Mouse (Mus musculus) heart, embryonic 12.5 days (tissue): ENCODE measurements around the gene Tent5b. TPM values are rescaled to one million over a fixed set of nuclear protein-coding genes. Genes with fewer than 3 reads are reported as not detected.

Source experiments
- ATAC-seq: fragments of 200-750 bp; cut with Nextera tagmentation; 2 replicates; pipeline ENCODE4 v1.8.0; 2017; ENCODE audit warnings: moderate TSS enrichment, moderate library complexity; ENCODE audit not compliant: insufficient number of reproducible peaks, low FRiP score
- H3K27ac ChIP-seq: fragments of 300-500 bp; sonication (generic); 2 replicates; pipeline ENCODE4 v1.5.1; 2016; ENCODE audit warnings: mild to moderate bottlenecking, moderate library complexity; ENCODE audit not compliant: poor library complexity, severe bottlenecking
- H3K27me3 ChIP-seq: fragments of 300-500 bp; sonication (generic); replicated peaks from 2 replicates; pipeline ENCODE4 v1.6.1; 2016; ENCODE audit warnings: mild to moderate bottlenecking, moderate library complexity
- H3K36me3 ChIP-seq: fragments of 300-500 bp; sonication (generic); 2 replicates; pipeline ENCODE4 v1.6.1; 2016; ENCODE audit warnings: mild to moderate bottlenecking, moderate library complexity
- H3K4me1 ChIP-seq: fragments of 300-500 bp; sonication (generic); replicated peaks from 2 replicates; pipeline ENCODE4 v1.6.1; 2016; ENCODE audit warnings: mild to moderate bottlenecking
- H3K4me2 ChIP-seq: fragments of 300-500 bp; sonication (generic); 2 replicates; pipeline ENCODE4 v1.6.1; 2016; ENCODE audit warnings: mild to moderate bottlenecking, moderate library complexity
- H3K4me3 ChIP-seq: fragments of 300-500 bp; sonication (generic); 2 replicates; pipeline ENCODE4 v1.5.1; 2016; ENCODE audit warnings: mild to moderate bottlenecking
- H3K9ac ChIP-seq: fragments of 300-500 bp; sonication (generic); 2 replicates; pipeline ENCODE4 v1.6.1; 2016; ENCODE audit warnings: mild to moderate bottlenecking, moderate library complexity
- H3K9me3 ChIP-seq: fragments of 300-500 bp; sonication (generic); replicated peaks from 2 replicates; pipeline ENCODE4 v1.6.1; 2016; ENCODE audit warnings: mild to moderate bottlenecking, moderate library complexity
- WGBS: fragments of 180-500 bp; shearing (Covaris S2); methylation state at CpG from one replicate; pipeline ENCODE4 v1.1.7; 2016; 5-methylcytosine and 5-hydroxymethylcytosine counted together
- polyA plus RNA-seq: library from polyadenylated mRNA; unstranded; fragments of >200 nt; fragmentation: Nextera tagmentation; extraction: Ambion mirVana; gene quantifications from 2 replicates; pipeline ENCODE4 v1.2.1, GENCODE M21; 2016

Tent5b gene
- polyA plus RNA-seq, 1 experiment from 2014 or later = 0.88 TPM

DNA sequence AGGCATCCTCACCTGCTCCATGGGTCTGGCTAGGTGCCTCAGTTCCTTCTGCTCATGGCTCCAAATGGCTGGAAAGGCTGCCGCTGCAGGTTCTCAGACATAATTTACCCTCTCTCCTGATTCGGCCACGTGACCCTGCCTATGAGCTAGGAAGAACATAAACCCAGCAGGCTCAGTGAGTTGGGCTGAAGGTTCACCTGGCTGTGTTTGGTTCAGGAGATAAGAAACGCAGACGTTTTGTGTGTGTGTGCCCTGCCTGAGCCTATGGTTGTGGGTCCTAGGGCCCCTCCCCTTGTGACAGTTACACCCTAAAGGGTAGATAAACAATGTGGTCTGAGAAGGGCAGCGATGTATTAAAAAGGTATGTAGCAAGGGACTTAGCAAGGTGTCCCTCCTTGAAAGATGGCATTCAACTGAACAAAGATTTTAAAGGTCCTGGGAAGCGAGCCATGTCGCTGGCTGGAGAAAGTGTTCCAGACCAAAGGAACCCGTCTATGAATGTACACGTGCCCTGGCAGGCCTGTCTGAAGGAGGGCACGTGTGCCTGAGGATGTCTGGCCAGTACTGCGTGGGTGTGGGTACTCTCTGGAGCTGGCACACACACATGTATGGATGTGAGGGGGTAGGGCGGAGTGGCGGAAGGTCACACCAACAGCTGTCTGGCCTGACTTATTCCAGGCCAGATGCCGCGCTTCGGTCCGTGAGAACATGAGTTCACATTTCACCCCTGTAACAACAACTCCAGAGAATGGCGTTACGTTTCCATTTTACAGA is 8.9 kb downstream of the Tent5b start:
- H3K36me3 ChIP-seq = no peaks in the 10 kb centered on the region
- no peak for ATAC-seq
- no peak overlapping the region for H3K27ac ChIP-seq
- no peaks in the 10 kb centered on the region for H3K9me3 ChIP-seq
- H3K27me3 ChIP-seq = peaks cover 14% of the 10 kb centered on the region; the same call in 1 of the 2 replicates
- H3K4me1 ChIP-seq = peaks cover 38% of the 10 kb centered on the region
- H3K4me3 ChIP-seq = no peak overlapping the region
- WGBS = 81% methylated on average over 20 of the region's 20 CpGs
- no peak overlapping the region for H3K9ac ChIP-seq
- no peak overlapping the region for H3K4me2 ChIP-seq

DNA sequence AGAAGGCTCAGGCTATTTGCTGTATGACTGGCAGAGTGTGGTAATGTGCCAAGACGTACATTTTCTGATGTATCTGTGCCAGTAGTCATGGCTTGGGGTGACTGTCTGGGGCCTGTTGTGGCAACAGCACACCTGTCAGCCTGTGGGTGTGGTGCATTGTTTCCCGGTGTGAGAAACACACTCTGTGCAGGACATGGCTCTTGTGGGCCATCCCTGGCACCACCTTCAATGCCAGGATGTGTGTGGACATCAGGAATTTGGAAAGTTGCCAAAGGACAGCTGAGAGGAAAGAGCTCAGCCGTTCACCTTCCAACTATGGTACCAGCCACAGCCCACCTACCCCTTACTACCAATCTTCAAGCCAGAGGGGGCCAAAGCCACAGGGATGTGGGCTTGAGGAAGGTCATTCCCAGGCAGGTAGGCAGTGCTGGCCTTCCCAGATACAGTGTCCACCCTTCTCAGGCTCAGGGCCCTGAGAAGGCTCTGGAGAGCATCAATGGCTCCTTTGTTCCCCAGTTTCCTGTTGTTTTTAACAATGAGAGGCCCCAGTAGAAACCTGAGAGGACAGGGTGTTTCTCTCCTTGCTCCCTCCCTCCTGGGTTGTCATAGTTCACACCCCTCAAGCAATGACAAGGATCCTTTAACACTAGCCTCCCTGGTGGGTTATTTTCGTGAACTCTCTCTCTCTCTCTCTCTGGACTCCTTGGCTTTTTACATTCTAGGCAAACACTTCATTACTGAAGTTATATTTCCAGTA is 9.7 kb downstream of the Tent5b start:
- Histone ChIP-seq H3K4me2 (no peak overlapping the region), H3K27ac (0 out of 2 replicates have a peak overlapping the region, but pooled peaks have one; percentile 28), H3K9ac (no peak overlapping the region), H3K36me3 (no peaks in the 10 kb centered on the region), H3K9me3 (no peaks in the 10 kb centered on the region), H3K4me3 (no peak overlapping the region), H3K27me3 (peaks cover 12% of the 10 kb centered on the region), H3K4me1 (peaks cover 30% of the 10 kb centered on the region)
- ATAC-seq = no peak
- 49% methylated on average over 4 of the region's 4 CpGs for WGBS

DNA sequence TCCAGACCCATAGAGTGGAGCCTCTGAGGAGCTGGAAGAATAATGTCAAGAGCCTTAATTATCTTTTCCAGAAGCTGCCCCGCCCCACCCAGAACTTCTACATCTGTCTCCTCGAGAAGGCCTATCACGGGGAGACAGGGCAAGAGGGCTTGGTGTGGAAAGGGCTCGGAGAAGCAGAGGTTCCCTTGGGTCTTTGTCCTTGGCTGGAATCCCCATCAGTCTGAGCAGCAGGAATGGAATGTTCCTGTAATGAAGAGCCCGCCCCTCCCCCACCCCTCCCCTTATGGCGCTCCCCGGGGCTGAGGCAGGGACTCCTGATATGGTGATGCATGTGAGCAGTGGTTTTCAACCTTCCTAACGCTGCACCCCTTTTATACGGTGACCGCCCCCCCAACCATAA is 11.9 kb downstream of the Tent5b start:
- no peaks in the 10 kb centered on the region for H3K36me3 ChIP-seq
- no peak overlapping the region for H3K27ac ChIP-seq
- H3K4me2 ChIP-seq = peak overlapping the region; percentile 35
- H3K27me3 ChIP-seq = peaks cover 25% of the 10 kb centered on the region
- no peak overlapping the region for H3K4me3 ChIP-seq
- H3K9ac ChIP-seq = no peak overlapping the region
- peaks cover 29% of the 10 kb centered on the region for H3K4me1 ChIP-seq
- H3K9me3 ChIP-seq = no peaks in the 10 kb centered on the region
- 19% methylated on average over 10 of the region's 10 CpGs for WGBS
- ATAC-seq = peak; percentile 3; the same call in 1 of the 2 replicates

DNA sequence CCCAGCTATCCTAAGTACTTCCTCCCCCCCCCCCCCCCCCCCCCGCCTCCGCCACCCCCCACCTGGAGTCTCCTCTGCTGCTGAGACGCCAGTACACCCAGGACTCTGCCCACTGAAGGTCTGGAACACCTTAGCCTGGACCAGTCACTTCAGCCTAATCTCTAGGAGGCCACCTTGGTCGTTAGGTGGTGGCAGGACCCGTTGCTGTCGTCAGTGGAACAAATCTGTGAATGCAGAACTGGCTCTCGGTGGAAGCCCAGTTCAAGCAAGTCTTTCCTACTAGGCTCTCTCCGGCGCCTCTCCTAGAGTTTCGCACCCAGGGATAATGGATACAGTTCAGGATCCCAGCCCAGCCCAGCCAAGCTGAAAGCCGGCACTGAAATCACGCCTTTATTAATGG is 14.0 kb downstream of the Tent5b start:
- Histone ChIP-seq H3K9ac (peak overlapping the region; percentile 49), H3K36me3 (no peaks in the 10 kb centered on the region), H3K4me3 (peak overlapping the region; percentile 38), H3K4me2 (peak overlapping the region; percentile 71), H3K27ac (no peak overlapping the region), H3K27me3 (peaks cover 46% of the 10 kb centered on the region), H3K4me1 (peaks cover 42% of the 10 kb centered on the region), H3K9me3 (no peaks in the 10 kb centered on the region)
- WGBS = 18% methylated on average over 10 of the region's 12 CpGs
- ATAC-seq = no peak

DNA sequence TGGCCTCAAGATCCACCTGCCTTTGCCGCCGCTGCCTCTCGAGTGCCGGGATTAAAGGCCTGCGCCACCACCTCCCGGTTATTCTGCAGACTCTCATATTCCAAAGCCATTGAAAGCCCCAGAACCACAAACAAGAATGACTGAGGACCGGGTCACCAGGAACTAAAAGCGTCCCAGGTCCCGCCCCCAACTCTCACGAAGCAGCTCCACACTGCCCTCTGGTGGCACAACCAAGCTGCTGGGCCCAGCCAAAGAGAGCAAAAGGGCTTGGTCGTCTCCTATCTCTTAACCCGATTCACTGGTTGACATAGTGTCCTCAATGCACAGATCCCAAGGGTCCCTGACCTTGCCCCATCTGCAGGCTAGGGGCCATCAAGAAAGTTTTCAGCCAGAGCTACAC is 14.5 kb downstream of the Tent5b start:
- H3K27me3 ChIP-seq = peaks cover 51% of the 10 kb centered on the region
- peak overlapping the region; percentile 38 for H3K4me3 ChIP-seq
- peaks cover 43% of the 10 kb centered on the region for H3K4me1 ChIP-seq
- ATAC-seq = no peak
- H3K9ac ChIP-seq = peak overlapping the region; percentile 49
- peak overlapping the region; percentile 71 for H3K4me2 ChIP-seq
- no peak overlapping the region for H3K27ac ChIP-seq
- WGBS = under 1% methylated on average over 12 of the region's 12 CpGs
- H3K9me3 ChIP-seq = no peaks in the 10 kb centered on the region
- no peaks in the 10 kb centered on the region for H3K36me3 ChIP-seq

DNA sequence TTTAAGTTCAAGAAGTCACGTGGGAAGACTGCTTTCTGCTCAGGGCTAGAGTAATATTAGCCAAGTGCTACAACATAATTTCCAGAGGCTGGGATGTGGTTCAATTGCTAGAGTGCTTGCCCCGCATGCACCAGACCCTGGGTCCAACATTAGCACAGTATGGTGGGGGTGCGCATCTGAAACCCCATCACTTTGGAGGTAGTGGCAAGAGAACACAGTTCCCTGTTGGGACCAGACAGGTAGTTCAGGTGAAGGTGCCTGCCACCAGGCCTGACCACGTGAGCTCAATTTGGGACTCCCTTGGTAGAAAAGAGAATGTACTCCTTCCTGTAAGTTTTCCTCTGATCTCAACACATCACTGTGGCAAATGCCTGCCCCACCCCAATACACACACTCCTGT is 14.9 kb downstream of the Tent5b start:
- Histone ChIP-seq H3K4me3 (no peak overlapping the region), H3K27ac (no peak overlapping the region), H3K9ac (no peak overlapping the region), H3K36me3 (no peaks in the 10 kb centered on the region), H3K9me3 (no peaks in the 10 kb centered on the region), H3K4me2 (no peak overlapping the region), H3K27me3 (peaks cover 55% of the 10 kb centered on the region), H3K4me1 (peaks cover 38% of the 10 kb centered on the region)
- WGBS = 71% methylated on average over 4 of the region's 4 CpGs
- ATAC-seq = no peak

DNA sequence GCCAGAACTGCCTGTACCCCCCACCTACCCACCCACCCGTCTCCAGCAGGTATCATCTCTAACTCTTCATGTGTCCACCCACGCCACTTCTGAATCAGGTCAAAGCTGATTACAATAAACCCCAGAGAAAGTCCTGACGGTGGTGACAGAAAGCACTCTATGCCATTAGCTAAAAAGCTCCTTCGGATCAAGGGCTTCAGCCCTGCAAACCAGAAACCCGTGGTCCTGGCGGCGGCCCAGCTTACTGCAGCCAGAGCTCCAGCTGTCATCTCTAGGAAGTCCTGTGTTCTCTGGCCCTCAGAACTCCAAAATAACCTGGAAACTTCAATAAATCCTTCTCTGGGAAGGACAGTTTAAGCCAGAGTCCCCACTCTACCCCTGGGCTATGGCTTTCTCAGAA is 15.8 kb downstream of the Tent5b start:
- Histone ChIP-seq H3K36me3 (no peaks in the 10 kb centered on the region), H3K9ac (no peak overlapping the region), H3K27me3 (peaks cover 64% of the 10 kb centered on the region), H3K9me3 (no peaks in the 10 kb centered on the region), H3K4me2 (no peak overlapping the region), H3K4me1 (peaks cover 38% of the 10 kb centered on the region), H3K27ac (no peak overlapping the region), H3K4me3 (no peak overlapping the region)
- WGBS = 21% methylated on average over 7 of the region's 7 CpGs
- no peak for ATAC-seq

DNA sequence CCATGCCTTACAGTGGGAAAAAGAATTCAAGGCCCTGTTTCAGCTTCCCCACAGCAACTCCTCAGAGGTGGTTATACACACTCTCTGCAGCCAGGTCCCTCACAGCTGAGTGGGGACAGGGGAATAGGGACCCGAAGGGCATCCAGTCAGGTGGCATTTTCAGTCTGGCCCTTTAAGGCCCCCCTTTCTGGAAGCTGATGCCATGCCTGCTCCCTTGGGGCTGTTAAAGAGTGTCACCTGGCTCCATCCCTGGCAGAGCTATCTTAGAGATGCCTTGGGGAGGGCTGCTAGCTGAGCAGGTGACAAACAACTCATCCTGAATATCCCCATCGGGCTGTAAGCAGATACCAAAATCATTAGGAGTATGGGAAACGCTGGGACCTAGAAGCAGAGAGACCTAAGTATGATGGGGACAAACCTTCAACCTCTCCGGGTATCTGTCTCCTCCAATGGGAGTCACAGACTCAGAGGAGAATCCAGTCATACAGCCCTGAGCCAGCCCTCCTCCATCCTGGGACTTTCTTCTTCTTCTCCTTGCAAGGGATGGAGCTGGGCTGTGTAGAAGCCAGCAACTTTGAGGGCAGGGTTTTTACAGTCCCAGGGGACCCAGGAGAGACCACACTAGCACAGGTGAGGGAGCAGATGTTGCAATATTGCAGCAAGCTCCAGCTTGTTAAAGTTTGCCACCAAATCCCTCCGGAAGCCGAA is 17.0 kb downstream of the Tent5b start:
- WGBS = 26% methylated on average over 6 of the region's 6 CpGs
- Histone ChIP-seq H3K27ac (no peak overlapping the region), H3K9me3 (no peaks in the 10 kb centered on the region), H3K27me3 (peaks cover 76% of the 10 kb centered on the region), H3K4me3 (peak overlapping the region; percentile 64; the same call in 1 of the 2 replicates), H3K4me2 (peak overlapping the region; percentile 99), H3K4me1 (peaks cover 27% of the 10 kb centered on the region), H3K9ac (no peak overlapping the region), H3K36me3 (no peaks in the 10 kb centered on the region)
- no peak for ATAC-seq

DNA sequence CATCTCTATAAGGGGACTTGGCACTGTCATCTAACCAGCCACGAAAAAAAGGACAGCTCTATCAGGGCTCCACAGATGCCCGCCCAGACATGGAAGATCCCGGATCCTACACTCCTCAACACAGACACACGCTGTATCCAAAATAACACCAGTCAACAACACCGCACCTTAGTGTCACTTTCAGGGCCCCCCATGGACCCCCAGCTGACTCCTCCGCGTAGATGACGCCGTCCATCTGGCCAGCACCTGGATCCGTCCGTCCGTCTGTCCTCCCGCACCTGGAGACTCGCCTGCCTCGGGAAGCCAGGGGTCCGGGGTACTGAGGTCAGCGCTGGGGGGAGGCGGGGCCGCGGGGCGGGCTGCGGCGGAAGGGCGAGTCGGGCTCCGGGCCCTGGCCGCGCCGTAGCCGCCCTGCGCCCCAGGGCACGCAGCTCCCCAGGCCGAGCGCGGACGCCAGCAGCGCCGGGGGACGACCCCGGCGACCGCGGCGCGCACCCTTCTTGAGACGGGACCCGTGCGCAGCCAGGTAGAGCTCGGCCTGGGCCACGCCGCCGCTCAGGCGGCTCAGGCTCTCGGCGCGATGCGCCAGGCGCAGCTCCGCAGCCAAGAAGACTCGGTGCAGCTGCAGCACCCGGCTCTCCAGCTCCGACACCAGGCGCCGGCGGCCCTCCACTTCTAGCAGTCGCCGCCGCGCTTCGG is 17.7 kb downstream of the Tent5b start:
- no peaks in the 10 kb centered on the region for H3K36me3 ChIP-seq
- H3K27ac ChIP-seq = no peak overlapping the region
- H3K4me3 ChIP-seq = peak overlapping the region; percentile 64
- peaks cover 83% of the 10 kb centered on the region for H3K27me3 ChIP-seq
- H3K4me1 ChIP-seq = peaks cover 23% of the 10 kb centered on the region
- H3K9me3 ChIP-seq = no peaks in the 10 kb centered on the region
- peak overlapping the region; percentile 70 for H3K9ac ChIP-seq
- peak overlapping the region; percentile 99 for H3K4me2 ChIP-seq
- peak; percentile 40 for ATAC-seq
- WGBS = under 1% methylated on average over 70 of the region's 70 CpGs

DNA sequence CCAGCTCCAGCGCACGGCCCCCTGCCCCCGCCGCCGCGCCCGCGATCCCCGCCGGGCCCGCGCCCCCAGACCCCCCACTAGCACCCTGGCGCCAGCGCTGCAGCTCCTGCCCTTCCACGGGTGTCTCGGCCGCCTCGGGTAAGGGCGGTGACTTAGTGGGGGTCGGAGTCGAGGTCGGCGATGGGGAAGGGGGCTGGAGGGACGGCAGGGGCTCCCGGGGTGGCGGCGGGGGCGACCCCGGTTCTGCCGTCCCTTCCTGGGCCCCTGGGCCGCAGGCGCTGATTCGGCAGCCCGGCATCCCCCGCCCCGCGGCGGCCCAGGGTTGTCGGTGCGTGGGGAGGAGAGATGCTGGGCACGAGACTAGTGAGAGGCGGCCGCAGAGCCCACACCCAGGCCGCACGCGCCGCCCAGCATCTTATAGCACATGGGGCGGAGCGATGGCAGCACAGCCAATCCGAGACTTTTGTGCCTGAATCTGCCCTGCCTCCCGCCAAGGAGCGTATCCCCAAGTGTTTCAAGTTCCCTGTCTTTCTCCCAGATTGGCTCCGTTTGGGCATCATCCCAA is 18.3 kb downstream of the Tent5b start, which contains the start of gene Trnp1:
Gene Trnp1 (minus strand): TSS at position 391 of the 565 bp plus-strand sequence.
- Histone ChIP-seq H3K4me3 (peak within 1 kb of the TSS; percentile 64), H3K4me2 (peak within 1 kb of the TSS; percentile 99), H3K27me3 (peaks cover 86% of the 10 kb centered on the region), H3K4me1 (peaks cover 23% of the 10 kb centered on the region), H3K36me3 (no peaks in the 10 kb centered on the region), H3K9me3 (no peaks in the 10 kb centered on the region), H3K27ac (no peak within 1 kb of the TSS), H3K9ac (peak within 1 kb of the TSS; percentile 70)
- WGBS = under 1% methylated on average over 48 of the region's 53 CpGs
- ATAC-seq = peak; percentile 70
